Mouse (Mus musculus): ENCODE data around the gene Dtx2. TPM values are rescaled to one million over a fixed set of nuclear protein-coding genes. Genes with fewer than 3 reads are reported as not detected.

Gene Dtx2
- polyA plus RNA-seq, 1 experiment from 2014 or later, result 10.1 TPM

DNA sequence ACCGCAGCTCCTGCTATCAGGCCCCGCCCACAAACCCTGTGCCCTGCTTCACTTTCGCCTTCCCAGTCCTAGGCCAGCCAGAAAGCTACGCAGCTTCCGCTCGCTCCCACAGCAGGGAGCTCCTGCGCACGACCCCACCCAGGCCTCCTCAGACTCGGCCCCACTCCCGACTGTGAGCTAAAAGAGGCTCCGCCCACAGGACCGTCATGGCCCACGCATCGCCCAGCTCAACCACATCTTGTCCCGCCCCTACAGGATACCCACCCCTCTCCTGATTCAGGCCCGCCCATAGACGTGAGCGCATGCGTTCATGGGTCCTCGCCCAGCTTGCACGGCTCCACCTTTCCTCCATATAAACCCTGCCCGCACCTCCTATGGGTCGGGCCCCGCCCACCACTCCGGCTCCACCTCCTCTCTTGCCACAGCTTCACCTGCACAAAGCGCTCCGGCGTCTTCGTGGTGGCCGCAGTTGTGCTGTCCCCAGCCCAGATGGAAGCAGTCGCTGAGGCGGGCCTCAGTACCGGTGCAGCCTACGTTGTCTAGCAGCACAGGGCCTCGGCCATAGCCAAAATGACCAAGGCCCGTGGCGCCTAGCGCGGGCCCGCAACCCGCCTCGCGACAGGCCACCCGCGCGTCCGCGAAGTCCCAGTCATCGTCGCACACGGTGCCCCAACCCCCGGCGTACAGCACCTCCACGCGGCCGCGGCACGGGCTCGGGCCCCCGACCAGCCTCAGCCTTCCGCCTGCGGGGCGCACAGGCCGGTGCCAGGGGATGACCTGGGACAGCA, 31.9 kb upstream of the Dtx2 start:
- under 1% methylated on average over 61 of the region's 64 CpGs for WGBS (ENCODE audit: missing documents)
- Histone ChIP-seq H3K79me2 (ENCODE audit: inconsistent target) (peaks cover 16% of the 10 kb centered on the region), H3K4me3 (ENCODE audit: inconsistent target) (peak overlapping the region; percentile 20; the same call in 1 of the 2 replicates), H3K36me3 (ENCODE audit: inconsistent target) (no peaks in the 10 kb centered on the region), H3K27ac (peak overlapping the region; percentile 99)

DNA sequence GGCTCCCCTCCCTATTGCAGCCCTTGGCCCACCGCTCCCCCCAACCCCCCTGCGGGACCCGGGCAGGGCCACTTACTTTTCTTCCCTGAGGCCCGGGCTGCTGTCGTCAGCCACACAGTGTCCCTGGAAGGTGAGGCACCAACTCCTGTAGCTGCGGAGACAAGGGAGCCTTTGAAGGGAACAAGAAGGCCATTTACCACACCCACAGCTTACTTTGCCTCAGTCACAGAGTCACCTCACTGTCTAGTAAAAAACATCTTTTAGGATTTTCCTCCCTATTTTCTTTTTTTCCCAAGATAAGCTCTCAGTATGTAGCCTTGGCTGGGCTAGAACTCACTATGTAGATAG, 31.3 kb upstream of the Dtx2 start:
- H3K27ac ChIP-seq, result peak overlapping the region; percentile 32; the same call in 1 of the 2 replicates
- 15% methylated on average over 6 of the region's 6 CpGs for WGBS (ENCODE audit: missing documents)
- H3K79me2 ChIP-seq (ENCODE audit: inconsistent target), result peaks cover 16% of the 10 kb centered on the region
- no peaks in the 10 kb centered on the region for H3K36me3 ChIP-seq (ENCODE audit: inconsistent target)
- H3K4me3 ChIP-seq (ENCODE audit: inconsistent target), result peak overlapping the region; percentile 12; the same call in 1 of the 2 replicates

DNA sequence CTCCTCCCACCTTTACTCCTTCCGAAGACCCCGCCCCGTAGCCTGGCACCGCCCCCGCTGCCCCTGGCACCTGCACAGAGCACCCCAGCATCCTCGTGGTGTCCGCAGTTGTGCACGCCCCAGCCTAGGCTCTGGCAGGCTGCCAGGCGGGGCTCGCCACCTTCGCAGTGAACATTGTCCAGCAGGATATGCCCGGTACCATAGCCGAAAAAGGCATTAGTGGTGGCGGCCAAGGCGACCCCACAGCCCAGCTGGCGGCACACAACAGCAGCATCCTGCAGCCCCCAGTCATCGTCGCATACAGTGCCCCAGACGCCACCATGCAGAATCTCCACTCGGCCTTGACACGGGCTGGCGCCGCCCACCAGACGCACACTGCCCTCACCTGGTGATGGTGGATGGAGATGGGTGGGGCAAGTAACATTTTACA, 29.1 kb upstream of the Dtx2 start:
- no peaks in the 10 kb centered on the region for H3K36me3 ChIP-seq (ENCODE audit: inconsistent target)
- no peak overlapping the region for H3K4me3 ChIP-seq (ENCODE audit: inconsistent target)
- 45% methylated on average over 24 of the region's 24 CpGs for WGBS (ENCODE audit: missing documents)
- no peak overlapping the region for H3K27ac ChIP-seq
- H3K79me2 ChIP-seq (ENCODE audit: inconsistent target), result peaks cover 13% of the 10 kb centered on the region

DNA sequence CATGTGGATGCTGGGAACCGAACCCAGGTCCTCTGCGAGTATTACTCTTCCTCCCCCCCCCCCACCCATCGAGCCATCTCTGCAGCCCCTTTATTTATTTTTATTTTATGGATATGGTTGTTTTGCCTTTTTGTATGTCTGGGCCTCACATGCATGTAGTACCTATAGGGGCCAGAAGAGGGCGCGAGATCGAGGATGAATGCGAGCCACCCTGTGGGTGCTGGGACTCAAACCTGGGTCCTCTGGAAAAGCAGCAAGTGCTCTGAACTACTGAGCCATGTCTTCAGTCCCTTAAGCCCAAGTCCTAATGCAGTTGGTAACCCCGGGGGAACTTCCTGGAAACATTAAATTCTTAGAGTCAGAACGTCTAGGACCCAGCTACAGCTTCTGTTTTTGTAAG, 27.7 kb upstream of the Dtx2 start:
- Histone ChIP-seq H3K4me3 (ENCODE audit: inconsistent target) (no peak overlapping the region), H3K36me3 (ENCODE audit: inconsistent target) (no peaks in the 10 kb centered on the region), H3K79me2 (ENCODE audit: inconsistent target) (no peaks in the 10 kb centered on the region), H3K27ac (no peak overlapping the region)
- 72% methylated on average over 6 of the region's 9 CpGs for WGBS (ENCODE audit: missing documents)

DNA sequence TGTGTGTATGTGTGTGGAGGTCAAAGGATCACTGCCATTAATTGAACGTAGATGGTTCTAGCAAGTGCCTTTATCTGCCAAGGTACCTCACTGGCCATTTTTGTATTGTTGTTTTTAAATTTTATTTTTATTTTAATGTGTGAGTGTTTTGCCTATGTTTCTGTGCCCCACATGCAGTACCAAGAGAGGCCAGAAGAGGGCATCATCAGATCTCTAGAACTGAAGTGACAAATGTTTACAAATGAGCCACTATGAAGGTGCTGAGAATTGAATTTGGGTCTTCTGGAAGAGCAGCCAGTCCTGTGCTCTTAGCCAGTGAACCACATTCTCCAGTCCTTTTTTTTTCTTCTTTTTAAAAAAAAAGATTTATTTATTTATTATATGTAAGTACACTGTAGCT, 25.8 kb upstream of the Dtx2 start:
- H3K27ac ChIP-seq, result no peak overlapping the region
- H3K4me3 ChIP-seq (ENCODE audit: inconsistent target), result no peak overlapping the region
- whole genome bisulfite sequencing (ENCODE audit: missing documents), result 94% methylated on average over 1 of the region's 1 CpGs
- no peaks in the 10 kb centered on the region for H3K36me3 ChIP-seq (ENCODE audit: inconsistent target)
- no peaks in the 10 kb centered on the region for H3K79me2 ChIP-seq (ENCODE audit: inconsistent target)

DNA sequence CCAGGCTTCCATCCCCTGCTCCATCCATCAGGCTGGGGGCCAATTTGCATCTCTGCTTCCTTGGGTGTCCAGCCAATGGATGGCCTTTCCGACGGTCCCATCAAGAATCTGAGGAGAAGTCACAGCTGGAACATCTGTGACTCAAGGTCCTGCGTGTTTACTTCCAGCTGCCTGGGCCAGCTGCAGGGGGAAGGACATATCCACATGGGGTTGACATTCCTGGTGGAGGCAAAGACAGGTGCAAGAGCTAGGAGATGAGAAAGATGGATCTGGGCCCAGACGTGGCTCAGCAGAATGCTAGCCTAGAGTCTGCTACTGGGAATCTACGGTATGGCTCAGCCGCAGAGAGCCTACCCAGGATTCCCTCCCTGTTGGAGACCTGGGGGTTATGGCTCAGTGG, 24.4 kb upstream of the Dtx2 start:
- H3K4me3 ChIP-seq (ENCODE audit: inconsistent target), result no peak overlapping the region
- 96% methylated on average over 6 of the region's 6 CpGs for WGBS (ENCODE audit: missing documents)
- no peaks in the 10 kb centered on the region for H3K36me3 ChIP-seq (ENCODE audit: inconsistent target)
- H3K79me2 ChIP-seq (ENCODE audit: inconsistent target), result no peaks in the 10 kb centered on the region
- H3K27ac ChIP-seq, result no peak overlapping the region

DNA sequence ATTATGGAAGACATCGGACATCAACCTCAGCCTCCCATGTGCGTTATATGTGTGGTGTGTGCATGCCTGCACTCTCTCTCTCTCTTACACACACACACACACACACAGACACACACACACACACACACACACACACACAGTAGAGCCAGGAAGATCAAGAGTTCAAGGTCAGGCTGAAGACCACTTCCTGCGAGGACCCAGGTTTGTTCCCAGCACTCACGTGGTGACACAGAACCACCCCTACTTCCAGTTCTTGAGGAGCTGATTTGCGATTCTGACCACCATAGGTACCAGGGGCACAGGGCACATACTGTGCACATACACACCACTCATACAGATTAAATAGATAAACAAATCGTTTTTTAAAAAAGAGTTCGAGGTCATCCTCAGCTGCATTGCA, 22.7 kb upstream of the Dtx2 start:
- H3K4me3 ChIP-seq (ENCODE audit: inconsistent target), result no peak overlapping the region
- 83% methylated on average over 7 of the region's 7 CpGs for WGBS (ENCODE audit: missing documents)
- H3K79me2 ChIP-seq (ENCODE audit: inconsistent target), result no peaks in the 10 kb centered on the region
- H3K36me3 ChIP-seq (ENCODE audit: inconsistent target), result no peaks in the 10 kb centered on the region
- H3K27ac ChIP-seq, result no peak overlapping the region

DNA sequence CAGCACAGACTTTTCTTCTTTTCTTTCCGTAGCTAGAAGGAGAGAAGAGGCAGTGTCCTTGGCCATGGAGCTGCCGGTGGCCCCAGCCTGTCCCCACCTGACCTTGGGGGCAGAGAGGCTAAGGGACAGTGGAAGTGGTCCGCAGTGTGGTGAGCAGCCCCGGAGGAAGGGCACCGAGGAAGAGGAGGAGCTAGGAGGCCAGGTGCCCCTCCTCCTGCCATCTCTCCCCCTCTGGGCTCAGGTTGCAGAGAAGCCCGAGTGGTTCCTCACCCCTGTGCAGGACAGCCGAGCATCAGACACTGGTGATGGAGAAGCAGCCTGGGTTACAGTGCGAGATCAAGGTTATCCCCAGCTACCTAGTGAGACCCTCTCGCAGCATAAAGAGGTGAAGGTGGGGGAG, 20.2 kb upstream of the Dtx2 start, which contains the start of gene Ssc4d:
TSS of gene Ssc4d (minus strand) at position 167 of the 400 bp plus-strand sequence.
- WGBS (ENCODE audit: missing documents), result 49% methylated on average over 9 of the region's 9 CpGs
- Histone ChIP-seq H3K36me3 (ENCODE audit: inconsistent target) (no peaks in the 10 kb centered on the region), H3K27ac (no peak within 1 kb of the TSS), H3K79me2 (ENCODE audit: inconsistent target) (no peaks in the 10 kb centered on the region), H3K4me3 (ENCODE audit: inconsistent target) (no peak within 1 kb of the TSS)

DNA sequence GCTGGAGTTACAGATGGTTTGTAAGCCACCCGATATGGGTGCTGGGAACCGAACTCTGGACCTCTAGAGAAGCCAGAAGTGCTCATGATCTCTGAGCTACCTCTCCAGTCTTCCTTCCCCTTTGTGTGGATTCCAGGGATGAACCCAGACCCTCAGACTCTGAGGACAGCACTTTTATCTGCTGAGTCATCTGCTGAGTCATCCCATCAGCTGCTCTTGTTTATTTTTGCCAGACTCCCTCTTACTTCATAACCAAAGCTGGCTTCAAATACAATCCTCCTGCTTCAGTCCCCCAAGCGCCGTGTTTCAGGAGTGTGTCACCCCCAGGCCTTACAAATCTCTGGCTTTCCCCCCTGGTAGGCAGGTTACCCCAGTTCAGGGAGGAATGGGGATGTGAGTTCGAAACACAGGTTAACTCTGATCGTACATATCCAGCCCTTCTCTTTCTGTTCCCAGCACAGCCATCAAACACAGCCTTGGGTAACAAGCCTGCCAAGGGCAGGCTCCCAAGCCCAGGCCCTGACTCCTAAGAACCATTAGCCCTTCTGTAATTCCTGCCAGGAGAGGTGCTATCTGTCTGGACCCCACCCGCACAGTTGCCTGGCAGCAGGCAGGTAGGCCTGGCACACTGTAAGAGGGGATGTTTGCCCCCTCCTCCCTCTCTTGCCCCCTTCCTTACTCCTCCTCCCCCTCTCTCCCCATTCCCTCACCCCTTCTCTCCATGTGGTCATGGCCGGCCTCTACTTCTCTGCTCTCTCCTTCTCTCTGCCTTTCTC, 18.5 kb upstream of the Dtx2 start:
- Histone ChIP-seq H3K36me3 (ENCODE audit: inconsistent target) (no peaks in the 10 kb centered on the region), H3K4me3 (ENCODE audit: inconsistent target) (no peak overlapping the region), H3K79me2 (ENCODE audit: inconsistent target) (no peaks in the 10 kb centered on the region), H3K27ac (no peak overlapping the region)
- WGBS (ENCODE audit: missing documents), result 94% methylated on average over 8 of the region's 8 CpGs

DNA sequence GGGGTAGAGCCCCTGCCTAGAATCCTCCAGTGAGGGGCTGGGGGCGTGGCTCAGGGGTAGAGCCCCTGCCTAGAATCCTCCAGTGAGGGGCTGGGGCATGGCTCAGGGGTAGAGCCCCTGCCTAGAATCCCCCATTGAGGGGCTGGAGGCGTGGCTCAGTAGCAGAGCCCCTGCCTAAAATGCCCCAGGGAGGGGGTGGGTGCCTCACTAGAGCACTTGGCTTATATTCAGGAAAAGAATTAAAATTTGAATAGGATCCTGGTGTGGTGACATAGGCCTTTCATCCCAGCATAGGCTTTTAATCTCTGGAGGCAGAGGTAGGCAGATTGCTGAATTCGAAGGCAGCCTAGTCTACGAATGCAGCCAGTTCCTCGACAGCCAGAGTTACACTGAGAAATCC, 15.2 kb upstream of the Dtx2 start:
- 92% methylated on average over 5 of the region's 5 CpGs for WGBS (ENCODE audit: missing documents)

DNA sequence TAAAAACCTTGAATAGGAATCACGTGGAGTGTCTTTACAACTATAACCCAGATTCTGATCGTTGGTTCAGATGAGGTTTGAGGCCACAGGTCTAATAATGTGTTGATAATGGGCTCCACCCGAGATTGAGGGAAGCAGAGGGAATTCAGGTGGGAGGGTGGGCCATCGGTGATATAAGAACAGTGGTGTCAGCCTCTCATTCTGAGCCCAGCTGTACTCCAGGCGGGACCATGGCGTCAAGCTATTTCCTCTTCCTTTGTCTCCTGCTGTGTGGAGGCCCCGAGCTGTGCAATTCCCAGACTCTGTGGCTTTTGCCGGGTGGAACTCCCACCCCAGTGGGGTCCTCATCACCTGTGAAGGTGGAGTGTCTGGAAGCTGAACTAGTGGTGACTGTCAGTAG, 14.7 kb upstream of the Dtx2 start, which contains the start of gene Zp3:
TSS of gene Zp3 (plus strand) at position 196 of the 400 bp plus-strand sequence.
- 68% methylated on average over 6 of the region's 8 CpGs for WGBS (ENCODE audit: missing documents)
- no peaks in the 10 kb centered on the region for H3K79me2 ChIP-seq (ENCODE audit: inconsistent target)
- no peak within 1 kb of the TSS for H3K4me3 ChIP-seq (ENCODE audit: inconsistent target)
- no peak within 1 kb of the TSS for H3K27ac ChIP-seq
- H3K36me3 ChIP-seq (ENCODE audit: inconsistent target), result no peaks in the 10 kb centered on the region

More for the DNA sequence above, 15.2 kb upstream of the Dtx2 start:
- H3K36me3 ChIP-seq (ENCODE audit: inconsistent target), result no peaks in the 10 kb centered on the region
- no peak overlapping the region for H3K27ac ChIP-seq
- H3K79me2 ChIP-seq (ENCODE audit: inconsistent target), result no peaks in the 10 kb centered on the region
- no peak overlapping the region for H3K4me3 ChIP-seq (ENCODE audit: inconsistent target)

DNA sequence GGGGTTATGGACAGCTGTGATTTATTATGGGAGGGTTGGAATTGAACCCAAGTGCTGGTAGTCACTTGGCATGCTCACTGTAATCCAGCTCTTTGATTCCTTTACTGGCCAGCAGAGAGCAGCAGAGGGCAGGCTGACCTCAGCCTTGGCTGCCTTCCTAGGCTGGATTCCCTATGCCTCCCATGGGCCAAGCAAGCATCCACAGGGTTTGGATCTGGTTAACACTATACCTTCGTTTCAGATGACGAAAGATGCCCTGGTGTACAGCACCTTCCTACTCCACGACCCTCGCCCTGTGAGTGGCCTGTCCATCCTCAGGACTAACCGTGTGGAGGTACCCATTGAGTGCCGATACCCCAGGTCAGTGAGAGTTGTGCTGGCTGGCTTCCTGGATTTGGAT, 12.2 kb upstream of the Dtx2 start:
- WGBS (ENCODE audit: missing documents), result 75% methylated on average over 6 of the region's 6 CpGs
- H3K27ac ChIP-seq, result no peak overlapping the region
- H3K36me3 ChIP-seq (ENCODE audit: inconsistent target), result no peaks in the 10 kb centered on the region
- H3K79me2 ChIP-seq (ENCODE audit: inconsistent target), result no peaks in the 10 kb centered on the region
- no peak overlapping the region for H3K4me3 ChIP-seq (ENCODE audit: inconsistent target)

DNA sequence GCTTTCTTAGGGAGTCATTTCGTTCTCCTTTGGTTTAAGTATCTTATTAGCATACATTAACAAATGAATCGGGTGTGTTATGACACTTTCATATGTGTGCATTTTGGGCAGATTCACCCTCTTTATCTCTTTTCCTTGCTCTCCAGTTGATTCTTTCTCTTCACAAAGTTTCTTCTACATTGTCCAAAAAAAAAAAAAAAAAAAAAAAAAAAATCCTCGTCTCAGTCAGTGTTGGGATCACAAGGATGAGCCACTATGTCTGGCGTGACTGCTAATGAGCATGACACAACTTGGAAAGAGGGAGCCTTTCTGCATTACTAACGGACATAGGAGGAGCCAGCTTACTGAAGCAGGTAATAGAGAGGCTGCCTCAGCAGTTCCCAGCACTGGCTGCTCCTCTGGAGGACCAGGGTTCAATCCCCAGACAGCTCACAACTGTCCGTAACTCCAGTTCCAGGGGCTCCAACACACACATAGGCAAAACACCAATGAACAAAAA, 10.0 kb upstream of the Dtx2 start:
- H3K27ac ChIP-seq, result no peak overlapping the region
- 92% methylated on average over 4 of the region's 6 CpGs for WGBS (ENCODE audit: missing documents)
- no peaks in the 10 kb centered on the region for H3K79me2 ChIP-seq (ENCODE audit: inconsistent target)
- no peak overlapping the region for H3K4me3 ChIP-seq (ENCODE audit: inconsistent target)
- H3K36me3 ChIP-seq (ENCODE audit: inconsistent target), result no peaks in the 10 kb centered on the region

DNA sequence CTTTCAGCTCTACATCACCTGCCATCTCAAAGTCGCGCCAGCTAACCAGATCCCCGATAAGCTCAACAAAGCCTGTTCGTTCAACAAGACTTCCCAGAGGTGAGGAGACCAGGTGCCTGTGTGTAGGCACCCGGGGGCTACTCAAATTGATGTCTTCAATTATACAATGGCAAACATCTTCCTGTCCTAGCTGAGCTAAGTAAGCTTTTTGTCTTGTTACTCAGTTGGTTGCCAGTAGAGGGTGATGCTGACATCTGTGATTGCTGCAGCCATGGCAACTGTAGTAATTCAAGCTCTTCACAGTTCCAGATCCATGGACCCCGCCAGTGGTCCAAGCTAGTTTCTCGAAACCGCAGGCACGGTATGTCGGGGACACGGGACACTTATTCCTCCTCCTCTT, 7.4 kb upstream of the Dtx2 start:
- WGBS (ENCODE audit: missing documents), result 75% methylated on average over 10 of the region's 11 CpGs
- no peak overlapping the region for H3K27ac ChIP-seq
- H3K79me2 ChIP-seq (ENCODE audit: inconsistent target), result no peaks in the 10 kb centered on the region
- no peaks in the 10 kb centered on the region for H3K36me3 ChIP-seq (ENCODE audit: inconsistent target)
- no peak overlapping the region for H3K4me3 ChIP-seq (ENCODE audit: inconsistent target)

DNA sequence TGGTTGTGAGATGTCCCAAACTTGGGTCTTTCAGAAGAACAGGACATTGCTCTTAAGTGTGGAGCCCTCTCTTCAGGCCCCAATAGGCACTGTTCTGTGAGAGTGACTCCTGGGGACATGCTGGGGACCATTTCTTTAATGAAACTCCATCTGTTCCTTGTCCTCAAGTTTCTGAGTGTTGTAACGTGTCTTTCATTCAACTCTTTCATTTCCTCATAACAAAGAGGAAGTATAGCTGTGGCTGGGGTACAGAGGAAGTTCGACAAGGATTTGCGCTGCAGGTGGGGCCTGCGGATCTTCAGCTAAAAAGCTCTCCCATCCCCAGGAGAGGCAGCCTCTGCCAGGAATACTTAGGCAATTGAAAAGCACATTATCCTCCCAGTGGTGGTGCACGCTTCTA, 4.0 kb upstream of the Dtx2 start:
- Histone ChIP-seq H3K79me2 (ENCODE audit: inconsistent target) (peaks cover 6% of the 10 kb centered on the region; the same call in 1 of the 2 replicates), H3K36me3 (ENCODE audit: inconsistent target) (no peaks in the 10 kb centered on the region), H3K4me3 (ENCODE audit: inconsistent target) (no peak overlapping the region), H3K27ac (peak overlapping the region; percentile 33)
- 2% methylated on average over 5 of the region's 5 CpGs for WGBS (ENCODE audit: missing documents)
